Mouse (Mus musculus): Measurements from ENCODE around the gene Ruvbl2. TPM values are rescaled to one million over a fixed set of nuclear protein-coding genes. Genes with fewer than 3 reads are reported as not detected.
"Not testable (repeated sequence)": the region's sequence is repeated elsewhere in the genome, so short reads cannot be mapped to it uniquely, and the experiment has no call there.

Ruvbl2 gene
- polyA plus RNA-seq, 1 experiment from 2014 or later: 144 TPM

DNA sequence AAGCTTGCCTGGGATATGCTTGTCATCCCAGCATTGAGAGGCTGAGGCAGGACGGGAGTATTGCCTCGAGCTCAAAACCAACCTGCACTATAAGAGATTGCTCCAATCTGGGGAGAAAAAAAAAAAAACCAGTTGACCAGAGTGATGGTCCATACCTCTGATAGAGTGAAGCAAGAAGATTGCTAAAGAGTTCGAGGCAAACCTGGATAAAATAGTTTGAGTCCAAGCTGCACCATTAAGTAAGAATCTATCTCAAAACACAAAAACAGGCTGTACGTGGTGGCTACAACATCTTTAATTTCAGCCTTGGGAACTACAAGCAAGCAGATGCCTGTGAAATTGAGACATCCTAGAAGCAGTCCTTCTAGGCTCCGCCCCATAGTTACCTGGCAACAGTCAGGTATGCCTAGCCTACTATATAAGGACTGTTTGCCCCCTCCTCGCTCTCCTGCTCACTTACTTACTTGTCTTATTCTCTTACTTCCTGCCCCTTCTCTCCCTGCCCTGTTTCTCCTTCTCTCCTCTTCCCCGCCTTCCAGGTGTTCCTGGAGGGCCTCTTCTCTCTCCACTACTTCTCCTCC is 29.3 kb upstream of the Ruvbl2 start:
- peaks cover 25% of the 10 kb centered on the region for H3K4me1 ChIP-seq
- H3K9me3 ChIP-seq: no peaks in the 10 kb centered on the region
- peaks cover 25% of the 10 kb centered on the region for H3K36me3 ChIP-seq
- H3K27me3 ChIP-seq: no peaks in the 10 kb centered on the region
- H3K9ac ChIP-seq (replicated peaks): peak overlapping the region; percentile 43; the same call in 1 of the 2 replicates
- no peak overlapping the region for H3K27ac ChIP-seq (replicated peaks)
- 36% methylated on average over 7 of the region's 7 CpGs for WGBS
- ATAC-seq (replicated peaks): peak; percentile 32; the same call in 1 of the 2 replicates
- H3K4me3 ChIP-seq: peak overlapping the region; percentile 84
- peak overlapping the region; percentile 67 for H3K4me2 ChIP-seq (replicated peaks)

- no peaks in the 10 kb centered on the region for H3K27me3 ChIP-seq
- H3K4me2 ChIP-seq (replicated peaks): peak within 1 kb of the TSS; percentile 67
- no peaks in the 10 kb centered on the region for H3K9me3 ChIP-seq
- peak within 1 kb of the TSS; percentile 71 for H3K27ac ChIP-seq (replicated peaks)
- WGBS: under 1% methylated on average over 57 of the region's 58 CpGs
- ATAC-seq (replicated peaks): peak; percentile 82
- H3K4me1 ChIP-seq: peaks cover 25% of the 10 kb centered on the region
- peak within 1 kb of the TSS; percentile 84 for H3K4me3 ChIP-seq
- H3K36me3 ChIP-seq: peaks cover 29% of the 10 kb centered on the region
- peak within 1 kb of the TSS; percentile 88 for H3K9ac ChIP-seq (replicated peaks)
These were observed 28.6 kb upstream of the Ruvbl2 start, which contains the start of gene Bax for GRCm38 (mm10) chr7:45466283-45467089. Gene Bax, minus strand, starts transcription at chr7:45466898.

- H3K4me2 ChIP-seq (replicated peaks): peak overlapping the region; percentile 67
- H3K27ac ChIP-seq (replicated peaks): no peak overlapping the region
- peak overlapping the region; percentile 88 for H3K9ac ChIP-seq (replicated peaks)
- WGBS: 76% methylated on average over 9 of the region's 9 CpGs
- H3K4me1 ChIP-seq: peaks cover 30% of the 10 kb centered on the region
- H3K9me3 ChIP-seq: no peaks in the 10 kb centered on the region
- no peaks in the 10 kb centered on the region for H3K27me3 ChIP-seq
- peaks cover 29% of the 10 kb centered on the region for H3K36me3 ChIP-seq
- ATAC-seq (replicated peaks): no peak
- peak overlapping the region; percentile 84 for H3K4me3 ChIP-seq
These were observed 27.7 kb upstream of the Ruvbl2 start for GRCm38 (mm10) chr7:45465549-45465948.

GRCm38 (mm10) chr7:45465112-45465511 is 27.2 kb upstream of the Ruvbl2 start:
- Histone ChIP-seq H3K4me3 (no peak overlapping the region), H3K36me3 (peaks cover 29% of the 10 kb centered on the region), H3K4me1 (peaks cover 34% of the 10 kb centered on the region), H3K27ac (replicated peaks) (no peak overlapping the region), H3K9me3 (no peaks in the 10 kb centered on the region), H3K27me3 (no peaks in the 10 kb centered on the region), H3K9ac (replicated peaks) (0 out of 2 replicates have a peak overlapping the region, but pooled peaks have one; percentile 88), H3K4me2 (replicated peaks) (no peak overlapping the region; the same call in 1 of the 2 replicates)
- no peak for ATAC-seq (replicated peaks)
- 97% methylated on average over 12 of the region's 12 CpGs for WGBS

DNA sequence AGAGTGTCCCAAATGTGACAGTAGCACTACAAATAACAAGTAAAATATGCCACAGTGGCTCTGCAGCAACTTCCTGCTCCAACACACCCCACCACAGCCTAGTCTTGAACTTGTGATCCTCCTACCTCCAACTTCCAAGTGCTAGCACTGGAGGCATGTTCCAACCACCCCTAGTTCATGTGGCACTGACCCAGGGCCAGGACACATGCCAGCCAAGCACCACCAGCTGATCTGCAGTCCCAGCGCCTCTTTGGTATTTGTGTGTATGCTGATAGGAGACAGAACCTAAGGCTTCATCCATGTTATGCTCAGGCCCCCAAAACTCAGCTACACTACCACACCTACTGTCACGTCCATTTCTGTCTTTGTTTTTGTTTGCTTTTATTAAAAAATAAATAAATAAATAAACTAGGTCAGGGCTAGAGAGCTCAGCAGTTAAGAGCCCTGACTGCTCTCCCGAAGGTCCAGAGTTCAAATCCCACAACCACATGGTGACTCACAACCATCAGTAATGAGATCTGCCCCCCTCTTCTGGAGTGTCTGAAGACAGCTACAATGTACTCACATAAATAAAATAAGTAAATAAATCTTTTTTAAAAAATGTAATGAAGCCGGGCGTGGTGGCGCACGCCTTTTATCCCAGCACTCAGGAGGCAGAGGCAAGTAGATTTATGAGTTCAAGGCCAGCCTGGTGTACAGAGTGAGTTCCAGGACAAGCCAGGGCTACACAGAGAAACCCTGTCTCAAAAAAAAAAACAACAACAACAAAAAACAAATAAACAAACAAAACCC is 26.3 kb upstream of the Ruvbl2 start:
- ATAC-seq (replicated peaks): no peak
- H3K4me3 ChIP-seq: no peak overlapping the region
- no peaks in the 10 kb centered on the region for H3K9me3 ChIP-seq
- peaks cover 29% of the 10 kb centered on the region for H3K36me3 ChIP-seq
- H3K9ac ChIP-seq (replicated peaks): no peak overlapping the region
- 92% methylated on average over 7 of the region's 7 CpGs for WGBS
- peaks cover 37% of the 10 kb centered on the region for H3K4me1 ChIP-seq
- no peaks in the 10 kb centered on the region for H3K27me3 ChIP-seq
- H3K27ac ChIP-seq (replicated peaks): no peak overlapping the region
- H3K4me2 ChIP-seq (replicated peaks): no peak overlapping the region

DNA sequence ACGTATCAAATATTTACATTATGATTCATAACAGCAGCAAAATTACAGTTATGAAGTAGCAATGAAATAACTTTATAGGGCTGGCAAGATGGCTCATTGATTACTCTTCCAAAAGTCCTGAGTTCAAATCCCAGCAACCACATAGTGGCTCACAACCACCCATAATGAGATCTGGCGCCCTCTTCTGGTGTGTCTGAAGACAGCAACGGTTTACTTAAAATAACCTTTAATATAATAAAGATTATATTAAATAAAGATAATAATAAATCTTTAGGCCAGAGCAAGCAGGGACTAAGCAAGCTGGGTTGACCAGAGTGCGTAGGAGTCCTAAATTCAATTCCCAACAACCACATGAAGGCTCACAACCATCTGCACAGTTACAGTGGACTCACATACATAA is 25.0 kb upstream of the Ruvbl2 start:
- H3K4me2 ChIP-seq (replicated peaks); H3K4me3 ChIP-seq; H3K27me3 ChIP-seq; H3K27ac ChIP-seq (replicated peaks); H3K9me3 ChIP-seq; H3K9ac ChIP-seq (replicated peaks); ATAC-seq (replicated peaks): not testable (repeated sequence)
- Histone ChIP-seq H3K4me1 (peaks cover 43% of the 10 kb centered on the region), H3K36me3 (peaks cover 35% of the 10 kb centered on the region)
- 80% methylated on average over 4 of the region's 4 CpGs for WGBS

- H3K4me1 ChIP-seq: peaks cover 47% of the 10 kb centered on the region
- 89% methylated on average over 4 of the region's 4 CpGs for WGBS
- no peak overlapping the region for H3K4me2 ChIP-seq (replicated peaks)
- H3K9ac ChIP-seq (replicated peaks): no peak overlapping the region
- no peak for ATAC-seq (replicated peaks)
- H3K27ac ChIP-seq (replicated peaks): no peak overlapping the region
- H3K36me3 ChIP-seq: peaks cover 40% of the 10 kb centered on the region
- H3K9me3 ChIP-seq: no peaks in the 10 kb centered on the region
- no peak overlapping the region for H3K4me3 ChIP-seq
- no peaks in the 10 kb centered on the region for H3K27me3 ChIP-seq
These were observed 24.4 kb upstream of the Ruvbl2 start for GRCm38 (mm10) chr7:45462325-45462724.

DNA sequence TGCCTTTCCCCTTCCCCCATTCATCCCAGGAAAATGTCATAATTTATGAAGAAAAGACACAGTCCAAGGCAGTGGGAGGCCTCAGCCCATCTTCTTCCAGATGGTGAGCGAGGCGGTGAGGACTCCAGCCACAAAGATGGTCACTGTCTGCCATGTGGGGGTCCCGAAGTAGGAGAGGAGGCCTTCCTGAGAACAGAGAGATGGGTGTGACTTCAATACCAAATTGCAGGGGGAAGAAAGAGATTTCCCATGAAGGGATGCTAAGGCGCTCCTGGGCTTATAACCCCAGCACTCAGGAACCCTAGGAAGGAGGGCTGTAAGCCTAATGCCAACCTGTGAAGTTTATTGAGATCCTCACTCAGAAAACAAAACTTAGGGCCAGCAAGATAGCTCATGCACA is 23.9 kb upstream of the Ruvbl2 start:
- Histone ChIP-seq H3K9me3 (no peaks in the 10 kb centered on the region), H3K27ac (replicated peaks) (peak overlapping the region; percentile 7; the same call in 1 of the 2 replicates), H3K36me3 (peaks cover 45% of the 10 kb centered on the region), H3K27me3 (no peaks in the 10 kb centered on the region), H3K4me1 (peaks cover 48% of the 10 kb centered on the region), H3K4me2 (replicated peaks) (no peak overlapping the region), H3K9ac (replicated peaks) (no peak overlapping the region), H3K4me3 (no peak overlapping the region)
- WGBS: 94% methylated on average over 4 of the region's 4 CpGs
- ATAC-seq (replicated peaks): no peak

DNA sequence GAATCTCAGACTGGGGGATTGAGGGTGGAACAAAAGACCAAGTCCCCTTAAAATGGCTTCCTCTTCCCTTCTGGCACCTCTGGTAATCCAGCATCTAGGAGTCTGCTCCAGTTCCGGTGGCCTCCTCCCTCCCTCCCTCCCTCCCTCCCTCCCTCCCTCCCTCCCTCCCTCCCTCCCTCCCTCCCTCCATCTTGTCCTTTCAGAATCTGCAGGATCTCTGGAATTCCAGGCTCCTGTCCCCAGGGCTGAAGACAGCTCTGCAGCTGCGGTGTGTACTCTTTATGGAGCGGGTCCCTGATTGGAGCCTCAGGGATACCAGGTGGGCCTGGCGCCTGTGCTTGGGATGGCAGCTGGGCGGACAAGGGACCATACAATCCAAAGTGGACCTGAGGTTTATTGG is 23.4 kb upstream of the Ruvbl2 start:
- Histone ChIP-seq H3K4me3 (no peak overlapping the region), H3K27me3 (no peaks in the 10 kb centered on the region), H3K4me1 (peaks cover 52% of the 10 kb centered on the region), H3K4me2 (replicated peaks) (no peak overlapping the region), H3K27ac (replicated peaks) (peak overlapping the region; percentile 96), H3K36me3 (peaks cover 47% of the 10 kb centered on the region), H3K9ac (replicated peaks) (no peak overlapping the region), H3K9me3 (no peaks in the 10 kb centered on the region)
- 83% methylated on average over 4 of the region's 5 CpGs for WGBS
- no peak for ATAC-seq (replicated peaks)

GRCm38 (mm10) chr7:45460860-45461314 is 23.0 kb upstream of the Ruvbl2 start:
- peaks cover 48% of the 10 kb centered on the region for H3K4me1 ChIP-seq
- no peak overlapping the region for H3K9ac ChIP-seq (replicated peaks)
- peaks cover 47% of the 10 kb centered on the region for H3K36me3 ChIP-seq
- H3K4me3 ChIP-seq: no peak overlapping the region
- H3K27ac ChIP-seq (replicated peaks): peak overlapping the region; percentile 96
- no peaks in the 10 kb centered on the region for H3K9me3 ChIP-seq
- peak overlapping the region; percentile 56; the same call in 1 of the 2 replicates for H3K4me2 ChIP-seq (replicated peaks)
- 49% methylated on average over 13 of the region's 13 CpGs for WGBS
- no peak for ATAC-seq (replicated peaks)
- H3K27me3 ChIP-seq: no peaks in the 10 kb centered on the region

GRCm38 (mm10) chr7:45460377-45460776 is 22.5 kb upstream of the Ruvbl2 start:
- peaks cover 48% of the 10 kb centered on the region for H3K36me3 ChIP-seq
- 79% methylated on average over 7 of the region's 7 CpGs for WGBS
- no peaks in the 10 kb centered on the region for H3K9me3 ChIP-seq
- H3K9ac ChIP-seq (replicated peaks): peak overlapping the region; percentile 41
- peaks cover 43% of the 10 kb centered on the region for H3K4me1 ChIP-seq
- H3K4me3 ChIP-seq: peak overlapping the region; percentile 93
- H3K27ac ChIP-seq (replicated peaks): peak overlapping the region; percentile 96
- no peaks in the 10 kb centered on the region for H3K27me3 ChIP-seq
- peak overlapping the region; percentile 56 for H3K4me2 ChIP-seq (replicated peaks)
- peak; percentile 2; the same call in 1 of the 2 replicates for ATAC-seq (replicated peaks)
